Mouse (Mus musculus): Measurements from ENCODE around the gene Racgap1. TPM values are rescaled to one million over a fixed set of nuclear protein-coding genes. Genes with fewer than 3 reads are reported as not detected.

Racgap1 gene
- total RNA-seq, 2 experiments from 2014 or later: 7.5 to 8.7 TPM

DNA sequence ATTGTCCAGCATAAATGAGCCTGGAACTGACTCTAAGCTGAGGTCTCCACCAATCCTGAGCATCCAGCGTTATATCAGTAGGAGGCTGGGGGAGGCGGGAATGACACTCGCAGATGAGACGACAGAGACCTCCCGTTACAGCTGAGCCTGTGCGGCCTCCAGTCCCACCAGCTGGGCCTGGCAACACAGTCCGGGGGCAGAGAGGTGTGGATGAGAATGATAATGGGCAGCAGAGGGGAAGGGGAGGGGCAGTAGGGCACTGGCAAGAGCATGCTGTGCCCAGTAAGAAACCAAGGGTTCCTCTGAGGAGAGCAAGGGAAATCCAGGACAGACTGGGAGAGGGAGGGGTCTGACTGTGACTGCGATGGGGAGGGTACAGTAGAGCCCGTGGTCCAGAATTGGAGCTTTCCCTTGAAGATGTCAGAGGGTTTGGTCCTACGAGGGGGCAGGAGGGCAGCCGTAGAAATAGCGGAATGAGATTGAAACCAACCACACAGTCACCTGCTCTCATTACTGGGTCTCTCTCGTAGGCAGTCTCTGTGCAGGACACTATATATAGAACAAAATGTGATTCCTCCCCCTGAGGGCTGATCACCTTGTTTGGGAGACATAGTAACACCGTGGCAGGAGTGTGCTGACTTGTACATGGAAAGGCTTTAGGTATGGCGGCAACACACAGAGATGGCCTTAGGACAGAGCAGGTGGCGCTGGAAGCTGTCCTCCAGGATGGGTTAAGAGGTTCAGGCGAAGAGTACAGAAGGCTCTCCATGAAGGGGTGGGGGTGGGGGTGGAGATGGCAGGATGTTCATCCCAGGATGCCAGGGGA is 52.0 kb downstream of the Racgap1 start:
- DNase-seq: no peak
- intact Hi-C loops (cut with DNase I; ENCODE audit: low total_unique reads): loop anchor here (5.0 to 10.0 kb wide), 3 partner anchors 88 to 315 kb away; partner anchors contain the start of gene Cers5

GRCm38 (mm10) chr15:99597596-99597995 is 53.9 kb downstream of the Racgap1 start:
- intact Hi-C loops (cut with DNase I; ENCODE audit: low total_unique reads): loop anchor here (2.0 to 10.0 kb wide), 4 partner anchors 71 to 317 kb away; partner anchors contain the start of gene Cers5
- DNase-seq: no peak

DNA sequence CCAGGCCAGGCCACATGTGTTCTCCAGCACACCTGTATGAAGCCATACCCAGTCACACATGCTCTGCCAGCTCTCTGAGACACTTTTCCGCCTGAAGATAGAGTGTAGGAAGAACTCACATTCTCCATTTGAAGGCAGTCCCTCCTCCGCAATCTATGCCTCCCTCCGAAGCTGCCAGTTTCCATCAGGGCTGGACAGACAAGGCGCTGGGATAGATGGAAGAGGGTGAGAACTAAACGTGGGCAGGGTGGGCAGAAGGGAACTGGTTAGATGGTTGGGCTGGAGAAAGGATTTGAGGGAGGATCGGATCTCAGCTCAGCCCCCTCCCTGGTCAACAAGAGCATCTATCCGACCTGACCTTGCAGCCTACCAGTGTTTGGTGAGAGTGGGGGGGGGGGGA is 54.6 kb downstream of the Racgap1 start:
- intact Hi-C loops (cut with DNase I; ENCODE audit: low total_unique reads): loop anchor here (2.0 to 10.0 kb wide), 4 partner anchors 72 to 318 kb away; partner anchors contain the start of gene Cers5

DNA sequence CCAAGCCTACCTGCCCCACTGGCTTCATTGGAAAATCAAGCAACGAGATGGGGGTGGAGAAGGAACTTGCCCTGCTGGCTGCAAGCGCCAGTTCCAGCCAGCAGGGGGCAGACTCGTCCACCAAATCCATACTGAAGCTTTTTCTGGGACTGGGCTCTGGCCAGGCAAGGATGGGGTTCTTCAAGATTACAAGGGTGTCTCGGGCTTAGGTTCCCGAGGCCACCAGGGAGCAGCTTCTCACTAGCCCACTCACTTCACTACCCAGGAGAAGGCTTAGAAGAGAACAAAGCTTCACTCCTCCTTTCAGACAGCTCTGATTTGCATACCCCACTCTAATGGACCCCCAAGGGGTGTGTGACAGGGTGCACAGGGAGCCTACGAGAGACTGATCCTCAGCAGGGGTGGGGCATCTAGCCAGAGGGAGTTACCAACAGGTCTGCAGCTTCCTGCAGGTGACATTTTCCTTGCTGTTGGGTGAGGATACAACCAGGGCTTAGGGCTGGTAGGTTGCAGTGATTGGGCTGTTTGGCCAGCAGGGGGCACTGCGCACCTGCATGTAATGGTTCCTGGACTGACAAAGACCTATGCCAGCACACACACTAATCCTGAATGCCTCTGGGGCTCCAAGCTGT is 55.3 kb downstream of the Racgap1 start:
- intact Hi-C loops (cut with DNase I; ENCODE audit: low total_unique reads): loop anchor here (2.0 to 10.0 kb wide), 4 partner anchors 73 to 319 kb away; partner anchors contain the start of gene Cers5
- DNase-seq: peak; percentile 84

More for the DNA sequence above, 54.6 kb downstream of the Racgap1 start:
- no peak for DNase-seq

GRCm38 (mm10) chr15:99594951-99595350 is 56.5 kb downstream of the Racgap1 start:
- intact Hi-C loops (cut with DNase I; ENCODE audit: low total_unique reads): loop anchor here (5.0 to 10.0 kb wide), 3 partner anchors 92 to 320 kb away; partner anchors contain the start of gene Cers5
- DNase-seq: no peak

- DNase-seq: no peak
- intact Hi-C loops (cut with DNase I; ENCODE audit: low total_unique reads): loop anchor here (10.0 kb wide), 2 partner anchors 182 to 322 kb away; partner anchors contain the start of gene Cers5
These were observed 58.6 kb downstream of the Racgap1 start for GRCm38 (mm10) chr15:99592877-99593276.

DNA sequence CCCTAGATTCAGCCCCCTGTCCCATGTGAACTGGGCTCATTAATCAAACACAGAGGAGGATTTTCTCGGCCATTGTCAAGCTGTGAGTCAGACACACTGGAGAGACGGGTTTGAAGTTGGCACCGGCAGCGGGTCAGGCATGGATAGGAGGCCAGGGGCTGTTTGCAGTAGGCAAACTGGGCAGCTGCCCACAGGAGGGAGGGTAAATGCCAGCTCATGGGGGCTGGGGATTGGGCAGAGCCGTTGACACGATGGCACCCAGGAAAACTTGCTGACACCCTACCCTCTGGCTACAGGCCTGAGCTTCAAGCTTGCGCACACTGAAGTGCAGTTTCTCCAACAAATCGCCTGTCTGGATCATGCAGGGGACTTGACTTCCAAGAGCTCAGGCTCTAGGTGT is 59.3 kb downstream of the Racgap1 start:
- intact Hi-C loops (cut with DNase I; ENCODE audit: low total_unique reads): loop anchor here (10.0 kb wide), 2 partner anchors 183 to 323 kb away; partner anchors contain the start of gene Cers5
- no peak for DNase-seq

DNA sequence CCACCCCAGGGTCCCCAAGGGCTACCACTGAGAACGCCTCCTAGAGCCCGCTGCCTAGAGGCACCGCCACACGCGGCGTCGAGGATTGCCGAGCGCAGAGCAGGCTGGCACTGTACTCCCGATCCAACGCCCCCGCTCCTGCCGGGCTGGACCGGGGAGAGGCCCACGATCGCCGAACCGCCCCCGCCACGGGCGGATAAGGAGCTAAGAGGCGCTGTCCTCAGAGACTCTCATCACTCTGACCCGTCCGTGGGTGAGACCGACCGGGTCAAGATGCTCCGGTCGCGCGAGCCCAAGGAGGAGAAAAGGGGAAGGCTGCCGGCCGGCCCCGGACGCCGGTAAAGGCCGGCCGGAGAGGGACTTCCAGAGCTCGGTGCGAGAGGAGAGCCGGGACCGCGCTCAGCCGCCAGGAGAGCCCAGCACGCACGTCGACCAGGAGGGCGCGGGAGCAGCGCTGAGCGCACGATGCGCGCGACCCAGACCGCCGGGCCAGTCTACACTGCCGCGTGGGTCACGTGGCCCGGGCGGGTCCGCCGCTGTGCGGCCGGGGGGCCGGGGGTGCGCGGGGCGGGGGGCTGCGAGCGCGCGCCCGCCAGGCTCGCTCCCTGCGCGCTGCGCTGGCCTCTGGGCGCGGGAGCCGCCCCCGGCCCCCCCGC is 60.9 kb downstream of the Racgap1 start, which contains the start of gene Aqp5:
TSS of gene Aqp5 (plus strand) at position 354 of the 656 bp plus-strand sequence.
- no peak for DNase-seq
- intact Hi-C loops (cut with DNase I; ENCODE audit: low total_unique reads): loop anchor here (10.0 kb wide), 2 partner anchors 184 to 324 kb away; partner anchors contain the start of gene Cers5

DNA sequence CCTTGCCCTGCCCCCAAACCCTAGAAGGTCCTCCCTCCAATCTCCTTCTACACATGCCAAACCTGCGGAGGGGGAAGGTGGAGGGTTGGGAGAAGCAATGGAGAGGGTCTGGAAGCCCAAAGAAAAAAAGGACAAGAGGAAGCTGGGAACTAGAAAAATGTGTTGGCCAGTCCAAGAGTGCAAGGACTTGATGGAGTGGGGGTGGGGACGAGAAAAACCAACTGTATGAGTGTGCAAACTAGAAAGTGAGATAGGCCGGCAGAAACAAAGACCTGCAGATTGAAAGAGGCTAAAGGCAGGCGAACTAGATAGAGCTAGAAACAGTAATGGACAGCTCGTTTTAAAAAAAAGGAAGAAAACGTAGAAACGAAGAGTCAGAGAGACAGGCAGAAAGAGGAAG is 61.8 kb downstream of the Racgap1 start:
- intact Hi-C loops (cut with DNase I; ENCODE audit: low total_unique reads): loop anchor here (10.0 kb wide), 2 partner anchors 185 to 325 kb away; partner anchors contain the start of gene Cers5
- DNase-seq: no peak

GRCm38 (mm10) chr15:99589237-99589636 is 62.2 kb downstream of the Racgap1 start:
- intact Hi-C loops (cut with DNase I; ENCODE audit: low total_unique reads): no loop called here
- DNase-seq: no peak

GRCm38 (mm10) chr15:99586525-99586924 is 64.9 kb downstream of the Racgap1 start:
- intact Hi-C loops (cut with DNase I; ENCODE audit: low total_unique reads): no loop called here
- DNase-seq: no peak

- DNase-seq: no peak
- intact Hi-C loops (cut with DNase I; ENCODE audit: low total_unique reads): no loop called here
These were observed 65.7 kb downstream of the Racgap1 start for GRCm38 (mm10) chr15:99585741-99586140.

GRCm38 (mm10) chr15:99584407-99585202 is 66.9 kb downstream of the Racgap1 start:
- no peak for DNase-seq
- intact Hi-C loops (cut with DNase I; ENCODE audit: low total_unique reads): no loop called here

GRCm38 (mm10) chr15:99583463-99584344 is 67.8 kb downstream of the Racgap1 start:
- intact Hi-C loops (cut with DNase I; ENCODE audit: low total_unique reads): no loop called here
- DNase-seq: peak; percentile 40

GRCm38 (mm10) chr15:99578802-99579485 is 72.5 kb downstream of the Racgap1 start, which contains the start of gene Aqp2:
Gene Aqp2 (plus strand): TSS chr15:99579055.
- DNase-seq: no peak

More at GRCm38 (mm10) chr15:99578802-99579485, 72.5 kb downstream of the Racgap1 start, which contains the start of gene Aqp2:
- intact Hi-C loops (cut with DNase I; ENCODE audit: low total_unique reads): no loop called here
